Mouse (Mus musculus) testis, adult 2 months (tissue): ENCODE data around the gene Gusb.

Experiments used
- CTCF ChIP-seq: fragments of 200-500 bp; IDR thresholded peaks from 2 replicates; pipeline ENCODE4 v1.5.1; 2012; ENCODE audit warnings: low read depth, mild to moderate bottlenecking, inconsistent platforms, low read length, moderate library complexity; ENCODE audit not compliant: control insufficient read depth, insufficient read depth, insufficient replicate concordance
- POLR2A ChIP-seq: fragments of 200-500 bp; IDR thresholded peaks from 2 replicates; pipeline ENCODE4 v1.6.1; 2012; ENCODE audit warnings: low read depth, mild to moderate bottlenecking, inconsistent platforms, low read length, moderate library complexity; ENCODE audit not compliant: control insufficient read depth

GRCm38 (mm10) chr5:130000735-130001134 is 2.1 kb downstream of the Gusb start:
- TF ChIP-seq CTCF (no peak), POLR2A (no peak)
